Comparison of ENCODE assay signal across 8 mouse cellular contexts in the genomic region with DNA sequence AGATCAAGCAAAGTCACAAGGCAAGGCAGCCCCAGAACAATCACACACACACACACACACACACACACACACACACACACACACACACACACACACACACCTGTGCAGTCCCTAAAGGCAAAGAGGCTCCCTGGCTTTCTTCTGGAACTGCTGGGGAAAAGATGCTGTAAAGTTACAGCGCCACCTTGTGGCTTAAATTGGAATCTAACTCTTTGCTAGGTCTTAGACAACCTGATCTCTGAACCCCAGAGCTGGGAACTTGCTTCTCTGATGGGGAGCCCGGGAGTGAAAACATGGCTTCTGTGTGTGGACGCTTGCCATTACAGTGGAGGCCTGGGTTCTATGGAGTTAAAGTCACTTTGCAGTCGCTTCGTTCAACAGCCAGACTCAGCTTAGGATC. TPM values are rescaled to one million over a fixed set of nuclear protein-coding genes. Genes with fewer than 3 reads are reported as not detected.
DNase-seq lines count a peak whose midpoint lies in the region; ATAC-seq lines count a peak whose summit lies in the region.

No protein-coding gene starts in this region.

- ATAC-seq in forebrain, embryonic 12.5 days (ENCODE audit: low FRiP score) = peak; percentile 33; the same call in 1 of the 2 replicates
- peak; percentile 48 for ATAC-seq in intestine, embryonic 16.5 days
- peak; percentile 44 for ATAC-seq in lung, embryonic 15.5 days (ENCODE audit: borderline replicate concordance, extremely low read depth, low FRiP score, low TSS enrichment)

- DNase-seq in adrenal gland, adult 18-20 months (ENCODE audit: low spot score in 2 of 2) = peak; percentile 51 to 66
- DNase-seq in adrenal gland, adult 8-10 months = no peak
- DNase-seq in 3T3-L1 (ENCODE audit: low read depth, low spot score) = peak; percentile 90
- DNase-seq in brain, adult 2 months (ENCODE audit: low read depth, low spot score) = peak; percentile 93
- peak; percentile 85 for DNase-seq in retina, postnatal 1 day

- no peak overlapping the region for H3K4me3 ChIP-seq in forebrain, embryonic 12.5 days (replicated peaks)
- no peak overlapping the region for H3K4me3 ChIP-seq in intestine, embryonic 16.5 days (ENCODE audit: low read length)
- no peak overlapping the region for H3K4me3 ChIP-seq in lung, embryonic 15.5 days

- no peaks in the 10 kb centered on the region for H3K27me3 ChIP-seq in forebrain, embryonic 12.5 days
- no peaks in the 10 kb centered on the region for H3K27me3 ChIP-seq in intestine, embryonic 16.5 days (replicated peaks; ENCODE audit: control insufficient read depth, insufficient read depth, low read length)
- H3K27me3 ChIP-seq in lung, embryonic 15.5 days = no peaks in the 10 kb centered on the region

- H3K27ac ChIP-seq in forebrain, embryonic 12.5 days = no peak overlapping the region
- no peak overlapping the region for H3K27ac ChIP-seq in intestine, embryonic 16.5 days (ENCODE audit: low read length)
- H3K27ac ChIP-seq in lung, embryonic 15.5 days = no peak overlapping the region

- no peak overlapping the region for H3K9ac ChIP-seq in forebrain, embryonic 12.5 days
- no peak overlapping the region for H3K9ac ChIP-seq in intestine, embryonic 16.5 days (ENCODE audit: low read depth, low read length)
- H3K9ac ChIP-seq in lung, embryonic 15.5 days = no peak overlapping the region

- 17% methylated on average over 5 of the region's 5 CpGs for WGBS in forebrain, embryonic 12.5 days
- 25% methylated on average over 5 of the region's 5 CpGs for WGBS in intestine, embryonic 16.5 days
- 23% methylated on average over 5 of the region's 5 CpGs for WGBS in lung, embryonic 15.5 days

- H3K4me2 ChIP-seq in forebrain, embryonic 12.5 days = no peak overlapping the region
- H3K4me2 ChIP-seq in intestine, embryonic 16.5 days (ENCODE audit: low read depth, low read length) = no peak overlapping the region
- H3K4me2 ChIP-seq in lung, embryonic 15.5 days = no peak overlapping the region

- no peaks in the 10 kb centered on the region for H3K4me1 ChIP-seq in forebrain, embryonic 12.5 days
- H3K4me1 ChIP-seq in intestine, embryonic 16.5 days (ENCODE audit: control insufficient read depth, insufficient read depth, low read length) = no peaks in the 10 kb centered on the region
- no peaks in the 10 kb centered on the region for H3K4me1 ChIP-seq in lung, embryonic 15.5 days

- H3K36me3 ChIP-seq in forebrain, embryonic 12.5 days (replicated peaks) = peaks cover 57% of the 10 kb centered on the region
- H3K36me3 ChIP-seq in intestine, embryonic 16.5 days (ENCODE audit: control insufficient read depth, insufficient read depth, low read length) = peaks cover 2% of the 10 kb centered on the region; the same call in 1 of the 2 replicates
- H3K36me3 ChIP-seq in lung, embryonic 15.5 days = no peaks in the 10 kb centered on the region

- no peaks in the 10 kb centered on the region for H3K9me3 ChIP-seq in forebrain, embryonic 12.5 days
- H3K9me3 ChIP-seq in intestine, embryonic 16.5 days (ENCODE audit: control insufficient read depth, low read length) = no peaks in the 10 kb centered on the region
- no peaks in the 10 kb centered on the region for H3K9me3 ChIP-seq in lung, embryonic 15.5 days

RNA-seq across cellular contexts. Expression of a gene that starts 13.9 kb away (rescaled TPM):
- total RNA-seq in adrenal gland, adult 18-20 months (2021) = 10 to 100 TPM; 17.1 to 25.0 TPM
- 10 to 100 TPM; 32.5 to 43.7 (median 39.8) TPM for total RNA-seq in adrenal gland, adult 8-10 months (2022)
- 23.0 and 23.5 TPM in 2 replicates for polyA plus RNA-seq in forebrain, embryonic 12.5 days (2016; fragmentation: Nextera tagmentation; extraction: Ambion mirVana)
- polyA plus RNA-seq in intestine, embryonic 16.5 days (2015; fragmentation: Nextera tagmentation; extraction: Ambion mirVana) = 26.6 and 29.2 TPM in 2 replicates
- polyA plus RNA-seq in lung, embryonic 15.5 days (2015; fragmentation: Nextera tagmentation; extraction: Ambion mirVana) = 36.7 and 42.9 TPM in 2 replicates

RNA-seq across cellular contexts. Expression of a gene that starts 19.2 kb away (rescaled TPM):
- 10 to 100 TPM; 41.2 to 69.3 TPM for total RNA-seq in adrenal gland, adult 18-20 months (2021)
- total RNA-seq in adrenal gland, adult 8-10 months (2022) = 100 to 1,000 TPM in 2 of 4 experiments, 10 to 100 TPM in 2; 40.6 to 123 (median 83.0) TPM
- polyA plus RNA-seq in forebrain, embryonic 12.5 days (2016; fragmentation: Nextera tagmentation; extraction: Ambion mirVana) = 248 and 258 TPM in 2 replicates
- polyA plus RNA-seq in intestine, embryonic 16.5 days (2015; fragmentation: Nextera tagmentation; extraction: Ambion mirVana) = 32.0 and 35.6 TPM in 2 replicates
- 47.1 and 49.3 TPM in 2 replicates for polyA plus RNA-seq in lung, embryonic 15.5 days (2015; fragmentation: Nextera tagmentation; extraction: Ambion mirVana)

RNA-seq across cellular contexts. Expression of a gene that starts 42.9 kb away (rescaled TPM):
- total RNA-seq in adrenal gland, adult 18-20 months (2021) = 10 to 100 TPM; 23.7 to 26.9 TPM
- total RNA-seq in adrenal gland, adult 8-10 months (2022) = 10 to 100 TPM; 26.9 to 51.6 (median 35.2) TPM
- 200 and 211 TPM in 2 replicates for polyA plus RNA-seq in forebrain, embryonic 12.5 days (2016; fragmentation: Nextera tagmentation; extraction: Ambion mirVana)
- 90.1 and 101 TPM in 2 replicates for polyA plus RNA-seq in intestine, embryonic 16.5 days (2015; fragmentation: Nextera tagmentation; extraction: Ambion mirVana)
- 141 and 142 TPM in 2 replicates for polyA plus RNA-seq in lung, embryonic 15.5 days (2015; fragmentation: Nextera tagmentation; extraction: Ambion mirVana)

RNA-seq across cellular contexts. Expression of a gene that starts 46.4 kb away (rescaled TPM):
- total RNA-seq in adrenal gland, adult 18-20 months (2021) = 100 to 1,000 TPM; 103 to 106 TPM
- total RNA-seq in adrenal gland, adult 8-10 months (2022) = 100 to 1,000 TPM; 122 to 168 (median 148) TPM
- 49.9 and 60.6 TPM in 2 replicates for polyA plus RNA-seq in forebrain, embryonic 12.5 days (2016; fragmentation: Nextera tagmentation; extraction: Ambion mirVana)
- polyA plus RNA-seq in intestine, embryonic 16.5 days (2015; fragmentation: Nextera tagmentation; extraction: Ambion mirVana) = 73.7 and 77.0 TPM in 2 replicates
- 68.5 and 75.8 TPM in 2 replicates for polyA plus RNA-seq in lung, embryonic 15.5 days (2015; fragmentation: Nextera tagmentation; extraction: Ambion mirVana)
